ENCODE assay signal across 14 mouse cellular contexts in the genomic region with DNA sequence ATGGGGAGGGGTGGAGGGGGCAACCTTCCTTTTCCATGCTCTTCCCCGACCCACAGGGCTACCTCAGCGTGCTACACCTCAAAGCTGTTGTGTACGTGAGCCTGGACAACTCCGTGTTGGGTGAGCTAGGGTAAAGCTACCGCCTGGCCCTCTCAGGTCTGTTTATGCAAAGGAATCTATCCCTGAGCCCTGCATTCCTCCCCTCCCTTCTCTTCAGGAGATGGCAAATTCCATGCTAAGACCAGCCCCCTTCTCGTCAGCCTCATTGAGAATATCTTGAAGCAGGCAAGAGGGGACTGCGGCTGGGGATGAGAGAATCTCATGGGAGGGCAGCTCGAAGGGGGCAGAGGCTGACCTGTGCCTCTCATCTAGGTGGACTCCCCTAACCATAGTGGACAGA. TPM values are rescaled to one million over a fixed set of nuclear protein-coding genes. Genes with fewer than 3 reads are reported as not detected.
DNase-seq lines count a peak whose midpoint lies in the region; ATAC-seq and TF ChIP-seq lines count a peak whose summit lies in the region.
"Had no signal": no experiment of that assay in that cellular context is flagged by ENCODE, and none has a peak within 500 bp of the region (broad histone marks: within the 10 kb centered on the region; RNA-seq: fewer than 3 reads in every experiment).

No protein-coding gene starts in this region.

- H3K9ac ChIP-seq in forebrain, embryonic 12.5 days = no peak overlapping the region; the same call in 1 of the 2 replicates
- no peak overlapping the region for H3K9ac ChIP-seq in midbrain, embryonic 11.5 days (ENCODE audit: low read length)
- H3K9ac ChIP-seq in hindbrain, postnatal 0 days (replicated peaks; ENCODE audit: low read length) = no peak overlapping the region; the same call in 1 of the 2 replicates
- peak overlapping the region; percentile 54 for H3K9ac ChIP-seq in neural tube, embryonic 14.5 days (replicated peaks; ENCODE audit: low read depth, low read length)

- H3K4me1 ChIP-seq in forebrain, embryonic 10.5 days = peaks cover 17% of the 10 kb centered on the region
- peaks cover 14% of the 10 kb centered on the region for H3K4me1 ChIP-seq in forebrain, embryonic 12.5 days
- no peaks in the 10 kb centered on the region for H3K4me1 ChIP-seq in midbrain, embryonic 11.5 days (ENCODE audit: control insufficient read depth, insufficient read depth, low read length)
- H3K4me1 ChIP-seq in midbrain, embryonic 10.5 days = peaks cover 19% of the 10 kb centered on the region
- peaks cover 8% of the 10 kb centered on the region for H3K4me1 ChIP-seq in hindbrain, postnatal 0 days (ENCODE audit: insufficient read depth, low read length)
- H3K4me1 ChIP-seq in neural tube, embryonic 14.5 days (ENCODE audit: control insufficient read depth, insufficient read depth, low read length) = peaks cover 3% of the 10 kb centered on the region; the same call in 1 of the 2 replicates

- no peak overlapping the region for H3K4me2 ChIP-seq in forebrain, embryonic 12.5 days
- no peak overlapping the region for H3K4me2 ChIP-seq in midbrain, embryonic 11.5 days
- H3K4me2 ChIP-seq in hindbrain, postnatal 0 days (ENCODE audit: low read depth, low read length) = peak overlapping the region; percentile 55
- H3K4me2 ChIP-seq in neural tube, embryonic 14.5 days (ENCODE audit: low read depth, low read length) = peak overlapping the region; percentile 57; the same call in 1 of the 2 replicates

- no peak for DNase-seq in forebrain, embryonic 10.5 days (ENCODE audit: extremely low spot score, low spot score)
- DNase-seq in midbrain, embryonic 11.5 days (ENCODE audit: low spot score, missing footprints) = no peak
- no peak for DNase-seq in midbrain, embryonic 10.5 days (ENCODE audit: low spot score)
- no peak for DNase-seq in hindbrain, postnatal 0 days (ENCODE audit: low spot score)
- no peak for DNase-seq in left cerebral cortex, postnatal 10 days (ENCODE audit: extremely low spot score in 1 of 2, low spot score in 2 of 2)
- no peak for DNase-seq in kidney, postnatal 14 days
- DNase-seq: cerebellum, adult 8-10 months; spleen, adult 18-20 months; thymus, postnatal 25 days had no signal

- H3K27me3 ChIP-seq in forebrain, embryonic 10.5 days (ENCODE audit: poor library complexity, severe bottlenecking) = peaks cover 33% of the 10 kb centered on the region
- H3K27me3 ChIP-seq in forebrain, embryonic 12.5 days = peaks cover 35% of the 10 kb centered on the region
- H3K27me3 ChIP-seq in midbrain, embryonic 11.5 days (ENCODE audit: control insufficient read depth, insufficient read depth, low read length) = peaks cover 2% of the 10 kb centered on the region; the same call in 1 of the 2 replicates
- H3K27me3 ChIP-seq in midbrain, embryonic 10.5 days (ENCODE audit: low read depth, poor library complexity, severe bottlenecking) = peaks cover 37% of the 10 kb centered on the region
- no peaks in the 10 kb centered on the region for H3K27me3 ChIP-seq in hindbrain, postnatal 0 days (ENCODE audit: insufficient read depth, low read length)
- peaks cover 2% of the 10 kb centered on the region; the same call in 1 of the 2 replicates for H3K27me3 ChIP-seq in neural tube, embryonic 14.5 days (ENCODE audit: control insufficient read depth, insufficient read depth, low read length)

- no peak for TF ChIP-seq CTCF in hindbrain, postnatal 0 days (IDR thresholded peaks at IDR 0.05; ENCODE audit: low read depth)

- 50% methylated on average over 8 of the region's 8 CpGs for WGBS in forebrain, embryonic 10.5 days
- WGBS in forebrain, embryonic 12.5 days = 49% methylated on average over 8 of the region's 8 CpGs
- 41% methylated on average over 8 of the region's 8 CpGs for WGBS in midbrain, embryonic 11.5 days
- 45% methylated on average over 8 of the region's 8 CpGs for WGBS in midbrain, embryonic 10.5 days
- 38% methylated on average over 8 of the region's 8 CpGs for WGBS in hindbrain, postnatal 0 days
- WGBS in neural tube, embryonic 14.5 days = 39% methylated on average over 8 of the region's 8 CpGs

- H3K9me3 ChIP-seq in forebrain, embryonic 10.5 days = no peaks in the 10 kb centered on the region
- 0 out of 2 replicates have a peak, but pooled peaks cover 6% of the 10 kb centered on the region for H3K9me3 ChIP-seq in forebrain, embryonic 12.5 days
- H3K9me3 ChIP-seq in midbrain, embryonic 11.5 days (ENCODE audit: control insufficient read depth, low read length) = no peaks in the 10 kb centered on the region
- no peaks in the 10 kb centered on the region; the same call in 1 of the 2 replicates for H3K9me3 ChIP-seq in midbrain, embryonic 10.5 days (replicated peaks)
- no peaks in the 10 kb centered on the region for H3K9me3 ChIP-seq in hindbrain, postnatal 0 days (ENCODE audit: low read length)
- no peaks in the 10 kb centered on the region for H3K9me3 ChIP-seq in neural tube, embryonic 14.5 days (ENCODE audit: control insufficient read depth, low read length)

- no peak for ATAC-seq in forebrain, embryonic 12.5 days (ENCODE audit: low FRiP score)
- ATAC-seq in midbrain, embryonic 11.5 days (ENCODE audit: low FRiP score) = 0 out of 2 replicates have a peak, but pooled peaks have one; percentile 33
- ATAC-seq in hindbrain, postnatal 0 days = no peak
- ATAC-seq in neural tube, embryonic 14.5 days (ENCODE audit: low read depth) = 0 out of 2 replicates have a peak, but pooled peaks have one; percentile 5
- ATAC-seq: intestine, postnatal 0 days had no signal

- no peaks in the 10 kb centered on the region for H3K36me3 ChIP-seq in forebrain, embryonic 10.5 days (replicated peaks)
- H3K36me3 ChIP-seq in forebrain, embryonic 12.5 days (replicated peaks) = no peaks in the 10 kb centered on the region
- no peaks in the 10 kb centered on the region for H3K36me3 ChIP-seq in midbrain, embryonic 11.5 days (ENCODE audit: control insufficient read depth, insufficient read depth, low read length)
- no peaks in the 10 kb centered on the region for H3K36me3 ChIP-seq in midbrain, embryonic 10.5 days
- H3K36me3 ChIP-seq in hindbrain, postnatal 0 days (ENCODE audit: insufficient read depth, low read length) = no peaks in the 10 kb centered on the region
- no peaks in the 10 kb centered on the region for H3K36me3 ChIP-seq in neural tube, embryonic 14.5 days (ENCODE audit: control insufficient read depth, insufficient read depth, low read length)

- intact Hi-C loops in left cerebral cortex, postnatal 10 days (cut with DNase I) = no loop called here

- H3K4me3 ChIP-seq in forebrain, embryonic 10.5 days = peak overlapping the region; percentile 51; the same call in 1 of the 2 replicates
- no peak overlapping the region for H3K4me3 ChIP-seq in forebrain, embryonic 12.5 days (replicated peaks)
- H3K4me3 ChIP-seq in midbrain, embryonic 11.5 days (ENCODE audit: low read depth, low read length) = no peak overlapping the region
- no peak overlapping the region for H3K4me3 ChIP-seq in midbrain, embryonic 10.5 days
- H3K4me3 ChIP-seq in hindbrain, postnatal 0 days (ENCODE audit: low read length) = peak overlapping the region; percentile 29; the same call in 1 of the 2 replicates
- H3K4me3 ChIP-seq in neural tube, embryonic 14.5 days (ENCODE audit: low read depth, low read length) = no peak overlapping the region

- no peak overlapping the region for H3K27ac ChIP-seq in forebrain, embryonic 10.5 days
- no peak overlapping the region for H3K27ac ChIP-seq in forebrain, embryonic 12.5 days
- H3K27ac ChIP-seq in midbrain, embryonic 11.5 days (ENCODE audit: low read depth, low read length) = no peak overlapping the region
- no peak overlapping the region for H3K27ac ChIP-seq in midbrain, embryonic 10.5 days (replicated peaks)
- H3K27ac ChIP-seq in hindbrain, postnatal 0 days = peak overlapping the region; percentile 88
- H3K27ac ChIP-seq in neural tube, embryonic 14.5 days (ENCODE audit: low read depth, low read length) = no peak overlapping the region

RNA-seq across cellular contexts. Expression of gene Tfr2, which starts 13.1 kb away (rescaled TPM):
- polyA plus RNA-seq in forebrain, embryonic 10.5 days (2016; fragmentation: Nextera tagmentation; extraction: Ambion mirVana) = 1.3 and 2.5 TPM in 2 replicates
- 1.1 and 1.7 TPM in 2 replicates for polyA plus RNA-seq in forebrain, embryonic 12.5 days (2016; fragmentation: Nextera tagmentation; extraction: Ambion mirVana)
- 2.0 and 2.1 TPM in 2 replicates for polyA plus RNA-seq in midbrain, embryonic 11.5 days (2014; fragmentation: Nextera tagmentation; extraction: Ambion mirVana)
- polyA plus RNA-seq in midbrain, embryonic 10.5 days (2016; fragmentation: Nextera tagmentation; extraction: Ambion mirVana) = 1.9 and 2.2 TPM in 2 replicates
- total RNA-seq in hindbrain, postnatal 0 days (2014; rRNA removed) = 11.1 and 24.2 TPM in 2 replicates
- 13.5 and 13.7 TPM in 2 replicates for polyA plus RNA-seq in hindbrain, postnatal 0 days (2015; fragmentation: Nextera tagmentation; extraction: Ambion mirVana)
- 4.9 and 5.8 TPM in 2 replicates for polyA plus RNA-seq in neural tube, embryonic 14.5 days (2014; fragmentation: Nextera tagmentation; extraction: Ambion mirVana)
- 10 to 100 TPM; 23.7 to 26.7 TPM for total RNA-seq in left cerebral cortex, postnatal 10 days (2021)

RNA-seq across cellular contexts. Expression of gene Mospd3, which starts 18.2 kb away (rescaled TPM):
- polyA plus RNA-seq in forebrain, embryonic 10.5 days (2016; fragmentation: Nextera tagmentation; extraction: Ambion mirVana) = 14.2 and 15.1 TPM in 2 replicates
- 25.7 and 29.0 TPM in 2 replicates for polyA plus RNA-seq in forebrain, embryonic 12.5 days (2016; fragmentation: Nextera tagmentation; extraction: Ambion mirVana)
- polyA plus RNA-seq in midbrain, embryonic 11.5 days (2014; fragmentation: Nextera tagmentation; extraction: Ambion mirVana) = 19.0 and 19.8 TPM in 2 replicates
- 14.0 and 19.4 TPM in 2 replicates for polyA plus RNA-seq in midbrain, embryonic 10.5 days (2016; fragmentation: Nextera tagmentation; extraction: Ambion mirVana)
- total RNA-seq in hindbrain, postnatal 0 days (2014; rRNA removed) = 10.9 and 13.3 TPM in 2 replicates
- 57.3 and 66.7 TPM in 2 replicates for polyA plus RNA-seq in hindbrain, postnatal 0 days (2015; fragmentation: Nextera tagmentation; extraction: Ambion mirVana)
- 80.5 and 90.7 TPM in 2 replicates for polyA plus RNA-seq in neural tube, embryonic 14.5 days (2014; fragmentation: Nextera tagmentation; extraction: Ambion mirVana)
- 10 to 100 TPM; 38.8 to 43.1 TPM for total RNA-seq in left cerebral cortex, postnatal 10 days (2021)

RNA-seq across cellular contexts. Expression of gene Actl6b, which starts 29.4 kb away (rescaled TPM):
- polyA plus RNA-seq in forebrain, embryonic 10.5 days (2016; fragmentation: Nextera tagmentation; extraction: Ambion mirVana) = 2.0 and 4.8 TPM in 2 replicates
- polyA plus RNA-seq in forebrain, embryonic 12.5 days (2016; fragmentation: Nextera tagmentation; extraction: Ambion mirVana) = 76.1 and 80.3 TPM in 2 replicates
- polyA plus RNA-seq in midbrain, embryonic 11.5 days (2014; fragmentation: Nextera tagmentation; extraction: Ambion mirVana) = 30.6 and 31.1 TPM in 2 replicates
- polyA plus RNA-seq in midbrain, embryonic 10.5 days (2016; fragmentation: Nextera tagmentation; extraction: Ambion mirVana) = 9.4 and 27.5 TPM in 2 replicates
- total RNA-seq in hindbrain, postnatal 0 days (2014; rRNA removed) = 192 and 253 TPM in 2 replicates
- 204 and 207 TPM in 2 replicates for polyA plus RNA-seq in hindbrain, postnatal 0 days (2015; fragmentation: Nextera tagmentation; extraction: Ambion mirVana)
- polyA plus RNA-seq in neural tube, embryonic 14.5 days (2014; fragmentation: Nextera tagmentation; extraction: Ambion mirVana) = 206 and 236 TPM in 2 replicates
- total RNA-seq in left cerebral cortex, postnatal 10 days (2021) = 100 to 1,000 TPM; 151 to 152 TPM
- total RNA-seq: gastrocnemius, adult 18-20 months; monocyte, adult 5-6 weeks had no signal

RNA-seq across cellular contexts. Expression of gene Pcolce, which starts 30.9 kb away (rescaled TPM):
- polyA plus RNA-seq in forebrain, embryonic 10.5 days (2016; fragmentation: Nextera tagmentation; extraction: Ambion mirVana) = 61.7 and 62.5 TPM in 2 replicates
- 30.6 and 39.7 TPM in 2 replicates for polyA plus RNA-seq in forebrain, embryonic 12.5 days (2016; fragmentation: Nextera tagmentation; extraction: Ambion mirVana)
- 58.8 and 61.4 TPM in 2 replicates for polyA plus RNA-seq in midbrain, embryonic 11.5 days (2014; fragmentation: Nextera tagmentation; extraction: Ambion mirVana)
- polyA plus RNA-seq in midbrain, embryonic 10.5 days (2016; fragmentation: Nextera tagmentation; extraction: Ambion mirVana) = 61.4 and 68.2 TPM in 2 replicates
- total RNA-seq in hindbrain, postnatal 0 days (2014; rRNA removed) = 22.3 and 26.2 TPM in 2 replicates
- 21.5 and 22.0 TPM in 2 replicates for polyA plus RNA-seq in hindbrain, postnatal 0 days (2015; fragmentation: Nextera tagmentation; extraction: Ambion mirVana)
- 2.4 and 59.1 TPM in 2 replicates for polyA plus RNA-seq in neural tube, embryonic 14.5 days (2014; fragmentation: Nextera tagmentation; extraction: Ambion mirVana)
- 10 to 100 TPM; 11.4 to 12.3 TPM for total RNA-seq in left cerebral cortex, postnatal 10 days (2021)
- total RNA-seq: monocyte, adult 5-6 weeks had no signal

RNA-seq across cellular contexts. Expression of gene Fbxo24, which starts 46.1 kb away (rescaled TPM):
- 0.09 and 0.26 TPM in 2 replicates for polyA plus RNA-seq in forebrain, embryonic 10.5 days (2016; fragmentation: Nextera tagmentation; extraction: Ambion mirVana)
- 0.26 and 0.45 TPM in 2 replicates for polyA plus RNA-seq in forebrain, embryonic 12.5 days (2016; fragmentation: Nextera tagmentation; extraction: Ambion mirVana)
- polyA plus RNA-seq in midbrain, embryonic 11.5 days (2014; fragmentation: Nextera tagmentation; extraction: Ambion mirVana) = 0.10 and 0.16 TPM in 2 replicates
- polyA plus RNA-seq in midbrain, embryonic 10.5 days (2016; fragmentation: Nextera tagmentation; extraction: Ambion mirVana) = 0.25 and 0.28 TPM in 2 replicates
- total RNA-seq in hindbrain, postnatal 0 days (2014; rRNA removed) = 0.25 and 0.26 TPM in 2 replicates
- 0.18 TPM in 1 of 2 replicates, not detected in the other for polyA plus RNA-seq in hindbrain, postnatal 0 days (2015; fragmentation: Nextera tagmentation; extraction: Ambion mirVana)
- 0.19 TPM in 1 of 2 replicates, not detected in the other for polyA plus RNA-seq in neural tube, embryonic 14.5 days (2014; fragmentation: Nextera tagmentation; extraction: Ambion mirVana)
- total RNA-seq in left cerebral cortex, postnatal 10 days (2021) = under 1 TPM; 0.19 to 0.26 TPM
- total RNA-seq: monocyte, adult 5-6 weeks had no signal

Comparison
In these comparisons a context has a peak if more than half of its experiments do, and no peak if none do; other contexts are left out.
1. H3K4me3 ChIP-seq: peak in forebrain, embryonic 10.5 days (single experiment) and hindbrain, postnatal 0 days (single experiment); none in forebrain, embryonic 12.5 days (single experiment), midbrain, embryonic 11.5 days (single experiment), midbrain, embryonic 10.5 days (single experiment) and neural tube, embryonic 14.5 days (single experiment).
2. ATAC-seq: peak in midbrain, embryonic 11.5 days (single experiment) and neural tube, embryonic 14.5 days (single experiment); none in forebrain, embryonic 12.5 days (single experiment) and hindbrain, postnatal 0 days (single experiment).
3. H3K4me2 ChIP-seq: peak in hindbrain, postnatal 0 days (single experiment) and neural tube, embryonic 14.5 days (single experiment); none in forebrain, embryonic 12.5 days (single experiment) and midbrain, embryonic 11.5 days (single experiment).